Mouse (Mus musculus) megakaryocyte-erythroid progenitor cell, adult 5-6 weeks (primary cell): Measurements from ENCODE around the gene Mindy4b-ps. TPM values are rescaled to one million over a fixed set of nuclear protein-coding genes. Genes with fewer than 3 reads are reported as not detected.

ENCODE experiments used
- ATAC-seq: replicated peaks from 2 replicates; pipeline ENCODE4 v1.8.0; 2016; ENCODE audit warnings: mild to moderate bottlenecking, inconsistent platforms; ENCODE audit not compliant: severe bottlenecking, poor library complexity, low FRiP score, low TSS enrichment
- total RNA-seq, 2 experiments: library from RNA; stranded (forward) in 1 of 2; stranded (reverse) in 1 of 2; fragments of 200-1000, 215-1000 nt in 1 of 2; fragments of >200 nt in 1 of 2; fragmentation: Nextera tagmentation in 1 of 2; gene quantifications; 2 replicates each; pipeline ENCODE4 v1.2.3; 2014 to 2017

Gene Mindy4b-ps
- total RNA-seq, 2 experiments from 2014 or later, result not detected

DNA sequence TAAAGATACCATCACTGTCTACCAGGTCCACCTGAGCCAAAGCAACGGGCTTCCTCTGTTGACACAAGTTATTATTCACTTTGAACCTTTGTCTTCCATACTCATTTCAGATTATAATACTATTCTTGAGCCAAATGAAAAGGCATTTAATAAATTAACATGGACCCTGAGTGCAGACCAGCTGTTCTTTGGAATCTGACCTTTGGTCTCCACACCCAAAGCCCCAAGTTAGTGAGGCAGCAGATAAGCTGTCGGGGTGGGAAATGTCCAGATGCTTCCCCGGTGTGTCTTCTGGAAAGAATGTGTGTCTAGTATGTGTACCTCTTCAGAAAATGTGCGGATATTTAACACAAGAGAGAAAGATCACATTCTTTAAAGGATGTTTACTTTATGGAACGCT, 33.1 kb downstream of the Mindy4b-ps start:
- no peak for ATAC-seq

DNA sequence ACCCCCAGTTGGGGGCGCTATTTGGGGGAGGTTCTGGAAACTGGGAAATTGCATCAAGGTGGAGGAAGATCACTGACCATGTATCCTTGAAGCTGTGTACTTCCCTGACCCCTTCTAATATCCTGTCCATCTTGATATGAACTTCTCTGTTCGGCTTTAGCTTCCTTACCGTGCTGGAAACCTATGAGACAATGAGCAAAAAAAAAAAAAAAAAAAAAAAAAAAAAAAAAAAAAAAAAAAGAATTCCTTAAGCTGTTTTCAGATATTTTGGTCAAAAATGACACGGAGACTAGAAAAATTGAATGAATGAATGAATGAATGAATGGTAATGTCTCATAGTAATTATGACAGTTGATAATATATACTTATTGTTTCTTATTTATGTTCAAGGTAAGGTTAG, 35.6 kb downstream of the Mindy4b-ps start:
- ATAC-seq, result no peak

DNA sequence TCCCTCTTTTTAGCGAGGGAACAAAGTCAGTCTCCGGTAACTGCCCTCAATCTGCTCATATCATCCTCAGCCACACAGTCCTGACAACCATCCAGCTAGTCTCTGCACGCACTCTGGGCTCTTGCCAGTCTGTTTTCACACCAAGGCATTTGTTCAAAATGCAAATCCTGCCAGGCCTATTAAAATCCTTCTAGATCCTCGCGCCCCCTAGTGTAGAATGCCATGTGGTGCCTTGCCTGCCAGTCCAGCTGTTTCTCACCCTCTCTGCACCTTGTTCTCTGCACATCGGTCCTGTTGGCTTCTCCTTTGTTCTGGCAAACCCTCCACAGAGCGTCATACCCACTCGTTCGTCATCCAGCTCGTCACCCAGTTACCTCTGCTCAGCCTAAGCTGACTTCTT, 36.2 kb downstream of the Mindy4b-ps start:
- ATAC-seq, result peak; percentile 80

DNA sequence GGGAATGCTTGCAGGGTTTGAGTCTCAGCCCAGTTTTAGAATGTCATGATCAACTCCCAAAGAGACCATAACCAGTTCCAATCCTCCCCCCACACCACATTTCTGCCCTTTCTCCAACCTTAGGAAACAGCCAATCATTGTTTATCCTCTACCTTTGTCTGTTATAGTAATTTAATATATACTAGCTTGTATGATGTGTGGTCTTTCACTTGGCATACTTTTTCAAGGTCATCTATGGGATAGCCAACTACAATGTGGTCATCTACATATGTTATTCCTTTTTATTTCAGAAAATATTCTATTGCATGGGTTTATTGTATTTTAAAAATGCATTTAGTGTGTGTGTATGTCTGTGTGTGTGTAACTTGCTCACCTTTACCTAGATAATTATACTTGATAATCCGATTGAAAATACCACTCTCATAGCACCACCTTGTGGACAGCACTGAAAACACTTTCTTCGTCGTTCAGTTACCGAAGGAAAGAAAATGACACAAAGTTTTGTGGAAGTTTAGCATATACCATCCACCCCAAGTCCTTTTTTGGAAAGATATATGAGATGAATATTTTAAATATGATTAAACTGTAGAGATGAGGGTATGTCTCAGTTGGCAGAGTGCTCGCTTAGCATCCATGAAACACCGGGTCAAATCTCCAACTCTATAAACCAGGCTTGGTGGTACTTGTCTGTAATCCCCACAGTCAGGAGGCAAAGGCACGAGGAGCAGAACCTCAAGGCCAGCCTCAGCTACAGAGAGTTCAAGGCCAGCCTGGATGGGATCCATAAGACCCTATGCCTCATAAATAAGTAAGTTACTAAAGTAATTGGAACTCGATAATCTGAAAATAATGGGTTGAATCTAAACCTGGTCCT, 37.7 kb downstream of the Mindy4b-ps start:
- no peak for ATAC-seq

DNA sequence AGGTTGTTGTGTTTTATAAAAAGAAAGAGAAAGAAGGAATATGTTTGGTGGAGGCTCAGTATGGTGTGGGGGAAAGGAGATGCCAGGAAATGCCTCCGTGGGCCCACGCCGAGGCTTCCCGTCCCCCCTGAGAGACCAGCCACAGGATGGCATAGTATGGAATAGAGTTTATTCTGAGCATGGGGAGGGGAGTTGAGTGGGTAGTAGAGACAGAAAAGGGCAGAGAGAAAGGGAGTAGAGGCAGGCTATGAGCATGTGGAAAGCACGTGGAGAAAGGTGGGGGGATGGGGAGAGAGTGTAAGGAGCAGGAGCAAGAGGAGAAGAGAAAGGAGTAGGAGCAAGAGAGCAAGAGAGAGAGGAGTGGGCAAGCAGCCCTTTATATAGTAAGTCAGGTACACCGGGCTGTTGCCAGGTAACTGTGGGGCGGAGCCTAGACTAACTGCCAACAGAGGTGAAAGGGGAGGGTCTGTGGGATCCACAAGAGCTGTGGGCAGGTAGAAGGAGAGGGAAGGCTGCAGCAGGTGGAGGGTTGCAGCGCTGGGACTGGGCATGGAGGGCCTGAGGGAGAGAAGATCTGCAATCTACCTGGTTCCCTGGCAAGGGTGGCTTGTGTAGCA, 38.4 kb downstream of the Mindy4b-ps start:
- ATAC-seq, result no peak

DNA sequence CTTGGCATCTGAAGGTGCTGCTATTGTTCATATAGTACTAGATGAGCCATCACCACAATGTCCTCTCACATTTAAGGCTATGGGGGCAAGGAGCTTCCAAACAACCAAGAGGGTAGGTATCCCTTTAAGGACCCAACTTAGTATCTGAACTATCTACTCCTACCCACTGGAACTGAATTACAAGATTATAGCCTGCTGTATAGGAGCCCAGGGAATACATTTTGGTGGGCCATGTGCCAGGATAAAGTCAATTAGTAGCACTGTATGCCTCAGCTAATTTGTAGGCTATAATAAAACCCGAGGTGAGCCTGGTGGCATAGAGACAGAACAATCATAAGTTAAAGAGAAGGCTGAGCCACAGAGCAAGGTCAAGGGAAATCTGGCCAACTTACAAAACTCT, 65.7 kb downstream of the Mindy4b-ps start:
- ATAC-seq, result no peak

DNA sequence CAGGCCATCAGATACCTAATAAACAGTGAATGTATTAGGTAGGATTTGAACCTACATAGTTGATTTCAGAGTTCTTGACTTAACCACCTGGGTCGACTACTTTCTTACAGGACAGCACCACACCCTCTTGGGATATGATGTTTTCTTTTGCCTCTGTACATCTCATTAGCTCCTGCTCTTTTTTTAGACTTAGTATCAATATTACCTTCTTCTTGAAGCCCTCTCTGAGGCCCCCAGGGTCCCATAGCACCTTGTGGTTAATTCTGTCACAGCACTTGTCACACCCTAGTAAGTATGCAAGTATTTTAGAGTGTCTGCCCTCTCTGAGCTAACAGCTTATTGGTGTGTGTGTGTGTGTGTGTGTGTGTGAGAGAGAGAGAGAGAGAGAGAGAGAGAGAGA, 66.3 kb downstream of the Mindy4b-ps start:
- ATAC-seq, result no peak

DNA sequence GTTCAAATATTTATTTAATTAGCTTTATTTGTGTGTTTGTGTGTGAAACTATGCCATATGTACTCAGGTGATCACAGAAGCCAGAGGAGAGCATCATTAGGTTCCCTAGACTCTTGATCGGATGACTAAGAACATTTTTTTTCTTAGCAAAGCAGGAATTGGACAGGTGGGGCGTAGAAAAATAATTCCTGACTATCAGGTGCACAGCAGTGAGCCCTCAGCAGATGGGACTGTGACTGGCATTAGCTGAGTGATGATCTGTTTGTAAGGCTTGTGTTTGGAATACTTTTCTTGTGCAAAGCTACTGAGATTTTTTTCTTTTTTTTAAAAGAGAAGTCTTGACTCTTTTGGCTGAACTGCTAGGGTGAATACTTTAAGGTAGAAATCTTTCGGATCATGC, 67.8 kb downstream of the Mindy4b-ps start:
- ATAC-seq, result no peak

DNA sequence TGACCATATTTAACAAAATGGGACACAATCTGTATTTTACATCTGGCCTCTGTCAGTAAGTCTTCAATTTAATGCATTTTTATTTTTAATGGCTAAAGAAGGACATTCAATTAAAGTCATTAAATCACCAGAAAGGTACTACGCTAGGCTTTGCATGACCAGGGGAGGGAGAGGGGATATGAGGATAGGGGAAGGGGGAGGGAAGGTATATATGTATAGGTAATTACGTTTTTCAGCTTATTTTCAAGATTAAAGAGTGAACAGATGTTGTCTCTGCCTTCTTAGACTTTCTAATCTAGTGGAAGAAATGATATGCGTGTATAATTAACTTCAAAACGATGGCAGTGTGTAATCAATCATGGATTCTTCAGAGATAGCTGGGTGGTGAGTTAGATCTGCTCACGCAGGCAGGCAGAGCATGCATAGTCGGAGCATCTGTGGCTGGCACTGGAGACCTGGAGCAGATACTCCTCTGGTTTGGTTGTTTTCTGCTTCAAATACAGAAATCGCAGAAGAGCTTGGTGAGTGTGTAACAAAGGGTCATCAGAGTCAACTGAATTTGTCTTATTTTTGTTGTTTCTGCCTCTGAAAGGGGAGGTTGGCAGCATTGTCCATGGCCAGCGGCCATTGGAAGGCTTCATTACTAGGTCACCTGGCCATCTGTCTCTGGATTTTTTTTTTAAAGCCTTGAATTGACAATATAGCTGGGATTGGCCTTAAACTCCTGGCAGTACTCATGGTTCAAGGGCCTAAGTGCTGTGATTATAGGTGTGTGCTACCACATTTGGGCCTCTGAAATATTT, 70.1 kb downstream of the Mindy4b-ps start:
- no peak for ATAC-seq

DNA sequence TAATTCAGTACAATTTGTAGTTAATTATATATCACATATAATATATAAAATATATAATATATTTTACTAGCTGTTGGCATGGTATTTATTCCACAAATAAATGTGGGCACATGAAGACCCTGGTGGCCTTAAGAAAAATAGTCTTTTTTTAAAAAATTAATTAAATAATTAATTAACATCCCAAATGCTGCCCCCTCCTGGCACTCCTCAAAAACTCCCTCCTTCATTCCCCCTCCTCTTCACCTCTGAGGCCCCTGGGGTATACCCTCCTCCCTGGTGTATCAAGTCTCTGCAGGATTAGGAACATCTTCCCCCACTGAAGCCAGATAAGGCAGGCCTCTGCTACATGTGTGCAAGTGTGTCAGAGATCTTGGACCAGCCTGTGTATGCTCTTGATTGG, 73.4 kb downstream of the Mindy4b-ps start:
- no peak for ATAC-seq

DNA sequence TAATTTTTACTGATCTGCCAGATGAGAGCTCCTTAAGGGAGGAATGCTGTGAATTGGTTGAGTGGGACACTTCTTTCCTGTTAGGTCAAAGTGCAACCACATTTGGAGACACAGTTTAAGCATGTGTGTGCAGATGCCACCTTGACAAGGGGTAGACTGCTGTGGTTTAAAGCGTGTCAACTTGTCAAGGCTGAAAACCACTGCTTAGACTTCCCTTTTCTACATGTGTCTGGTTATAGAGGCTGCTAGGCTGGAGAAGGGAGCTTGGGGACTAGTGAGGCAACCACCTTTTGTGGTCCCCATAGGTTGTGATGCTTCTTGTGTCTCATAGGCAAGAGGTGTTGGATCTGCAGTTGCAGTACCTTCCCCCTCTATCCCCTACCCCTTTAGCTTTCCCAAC, 74.2 kb downstream of the Mindy4b-ps start:
- 0 out of 2 replicates have a peak, but pooled peaks have one; percentile 41 for ATAC-seq

DNA sequence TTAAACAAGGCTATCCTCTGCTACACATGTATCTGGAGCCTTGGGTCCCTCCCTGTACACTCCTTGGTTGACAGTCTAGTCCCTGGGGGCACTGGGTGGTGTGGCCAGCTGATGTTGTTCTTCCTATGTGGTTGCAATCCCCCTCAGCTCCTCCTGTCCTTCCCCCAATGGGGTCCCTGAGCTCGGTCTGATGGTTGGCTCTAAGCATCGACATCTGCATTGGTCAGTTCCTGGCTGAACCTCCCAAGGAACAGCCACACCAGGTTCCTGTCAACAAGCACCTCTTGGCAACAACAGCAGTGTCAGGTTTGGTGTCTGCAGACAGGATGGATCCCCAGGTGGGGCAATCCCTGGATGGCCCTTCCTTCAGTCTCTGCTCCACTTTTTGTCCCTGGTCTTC, 82.6 kb downstream of the Mindy4b-ps start:
- no peak for ATAC-seq

Other genes starting within 250 kb of the Mindy4b-ps start
- gene Selenot, start 245.7 kb downstream of the Mindy4b-ps start, total RNA-seq (2014; fragmentation: Nextera tagmentation), result 82.6 and 95.9 TPM in 2 replicates
- gene Selenot, start 245.7 kb downstream of the Mindy4b-ps start, total RNA-seq (2017), result 183 and 186 TPM in 2 replicates
- gene Erich6, start 185.1 kb downstream of the Mindy4b-ps start, total RNA-seq (2014; fragmentation: Nextera tagmentation), result not detected in 2 replicates
- gene Erich6, start 185.1 kb downstream of the Mindy4b-ps start, total RNA-seq (2017), result not detected in 2 replicates
- gene Siah2, start 129.9 kb downstream of the Mindy4b-ps start, total RNA-seq (2014; fragmentation: Nextera tagmentation), result 6.0 and 14.6 TPM in 2 replicates
- gene Siah2, start 129.9 kb downstream of the Mindy4b-ps start, total RNA-seq (2017), result 11.6 and 14.9 TPM in 2 replicates
- gene Clrn1, start 63.0 kb upstream of the Mindy4b-ps start, total RNA-seq (2014; fragmentation: Nextera tagmentation), result not detected in 2 replicates
- gene Clrn1, start 63.0 kb upstream of the Mindy4b-ps start, total RNA-seq (2017), result not detected in 2 replicates
- 3.5 and 8.4 TPM in 2 replicates for gene Med12l, start 183.5 kb upstream of the Mindy4b-ps start, total RNA-seq (2014; fragmentation: Nextera tagmentation)
- gene Med12l, start 183.5 kb upstream of the Mindy4b-ps start, total RNA-seq (2017), result 4.5 and 5.4 TPM in 2 replicates